Mouse (Mus musculus) adrenal gland, adult (tissue): ENCODE data around the gene Xrra1.

Experiments used
- DNase-seq, 2 experiments: peaks; one replicate each; pipeline ENCODE4 v3.0.0; 2022 to 2023; ENCODE audit warnings: low spot score in 1 of 2; ENCODE audit not compliant: inconsistent age in 2 of 2

Xrra1 gene

DNA sequence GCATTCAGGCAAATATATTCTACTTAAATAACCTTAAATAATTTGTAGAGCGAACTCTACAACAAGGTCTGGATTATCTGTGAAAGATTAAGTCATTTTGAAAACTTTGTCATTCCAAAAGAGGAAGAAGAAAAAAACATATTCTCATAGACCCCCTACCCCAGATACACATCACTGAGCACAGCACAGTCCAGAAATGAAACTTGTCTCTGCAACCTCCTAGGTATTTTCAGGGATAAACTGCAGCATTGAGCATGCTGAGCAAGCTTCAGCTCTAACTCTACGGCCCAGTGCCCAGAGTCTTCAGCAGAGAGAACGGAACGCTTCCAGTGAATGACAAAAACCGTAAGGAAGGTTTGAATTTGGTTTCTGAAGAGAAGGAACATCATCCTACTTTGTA is 8.4 kb upstream of the Xrra1 start:
- no peak for DNase-seq

DNA sequence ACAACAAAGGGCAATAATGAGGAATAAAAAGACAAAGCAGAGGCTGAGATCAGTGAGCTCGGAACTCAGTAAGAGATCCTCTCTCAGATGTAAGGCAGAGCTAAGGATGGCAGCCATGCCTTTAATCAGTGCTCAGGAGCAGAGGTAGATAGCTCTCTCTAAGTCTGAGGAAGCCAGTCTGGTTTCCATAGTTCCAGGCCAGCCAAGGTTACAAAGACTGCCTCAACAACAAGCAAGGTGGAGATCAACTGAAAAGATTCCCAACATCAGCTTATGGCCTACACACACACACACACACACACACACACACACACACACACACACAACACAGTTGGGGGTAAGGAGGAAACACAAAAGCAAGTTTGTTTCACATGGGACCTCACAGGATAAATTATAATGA is 7.8 kb upstream of the Xrra1 start:
- no peak for DNase-seq

DNA sequence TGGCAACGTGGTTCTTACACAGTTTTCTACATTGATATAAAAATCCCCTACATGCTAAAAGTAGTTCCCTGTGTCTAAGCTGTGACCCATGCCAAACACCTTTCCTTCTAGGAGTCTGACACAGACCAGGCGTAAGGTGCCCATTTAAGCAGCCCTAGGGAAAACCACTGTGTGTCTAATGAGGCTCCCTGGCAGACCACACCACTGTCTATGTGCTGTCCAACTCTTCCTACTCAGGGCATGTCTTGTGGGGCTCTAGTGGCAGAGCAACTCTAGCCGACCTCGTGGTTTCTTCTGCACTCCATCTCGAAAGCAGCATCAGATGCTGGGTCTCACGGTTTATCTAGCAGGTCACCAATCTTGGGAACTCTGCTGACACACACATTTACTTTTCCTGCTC is 7.3 kb upstream of the Xrra1 start:
- no peak for DNase-seq

DNA sequence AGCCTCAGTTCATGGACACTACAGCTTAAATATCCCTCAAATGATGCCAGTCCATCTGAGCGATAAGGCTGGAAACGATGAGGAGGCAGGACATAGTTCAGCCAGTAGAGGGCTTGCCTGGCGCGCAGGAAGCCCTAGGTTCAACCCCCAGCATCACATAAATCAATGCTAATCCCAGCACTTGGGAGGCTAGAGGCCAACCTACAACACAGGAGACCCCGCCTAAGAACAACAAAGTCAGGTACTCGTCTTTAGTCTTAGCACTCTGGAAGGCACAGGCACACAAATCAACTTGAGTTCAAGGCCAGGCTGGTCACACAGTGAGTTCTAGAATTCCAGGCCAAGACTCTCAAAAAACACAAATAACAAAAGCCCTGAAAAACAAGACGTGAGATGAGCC is 5.6 kb upstream of the Xrra1 start:
- DNase-seq, result peak; percentile 24 to 56

DNA sequence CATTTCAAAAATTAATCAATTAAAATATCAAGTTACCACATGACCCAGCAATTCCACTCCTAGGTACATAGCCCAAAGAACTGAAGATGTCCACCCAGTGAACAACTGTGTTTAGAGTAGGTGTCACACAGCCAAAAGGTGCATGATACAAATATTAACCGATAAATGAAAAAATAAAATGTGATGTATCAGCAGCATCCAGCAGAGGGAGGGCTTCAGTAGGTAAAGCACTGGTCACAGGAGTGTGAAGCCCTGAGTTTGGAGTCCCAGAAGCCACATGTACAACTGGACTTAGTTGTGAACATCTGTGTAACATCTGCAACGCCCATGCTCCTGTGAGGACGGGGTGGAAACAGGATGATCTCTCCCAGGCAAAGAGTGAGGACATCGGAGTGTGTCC is 4.6 kb upstream of the Xrra1 start:
- no peak for DNase-seq

DNA sequence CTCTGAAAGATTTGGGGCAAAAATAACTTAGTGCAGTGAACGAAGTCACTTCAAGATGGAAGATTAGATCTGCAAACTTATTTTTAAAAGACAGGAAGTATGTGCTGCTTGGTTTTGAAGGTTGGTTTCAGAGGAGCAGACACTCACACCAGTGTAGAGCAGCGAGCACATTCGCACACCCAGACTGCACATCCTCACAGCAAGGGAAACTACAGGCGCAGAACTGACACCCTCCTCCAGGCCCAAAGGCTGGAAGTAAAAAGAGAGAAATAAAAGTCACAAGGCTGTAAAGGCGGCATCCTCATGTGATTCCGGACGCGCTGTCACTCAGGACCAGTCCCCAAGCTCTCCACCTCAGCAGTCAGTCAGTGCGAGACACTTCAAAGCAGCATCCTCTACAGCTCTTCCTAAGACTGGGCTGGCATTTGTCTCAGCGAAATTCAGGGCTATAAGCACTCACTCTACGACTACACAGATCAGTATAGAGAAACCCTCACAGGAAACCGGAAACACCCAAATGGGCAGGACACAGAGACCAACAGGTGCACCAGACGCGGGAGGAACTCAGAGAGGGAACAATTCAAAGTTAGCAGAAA is 2.6 kb upstream of the Xrra1 start:
- DNase-seq, result no peak

DNA sequence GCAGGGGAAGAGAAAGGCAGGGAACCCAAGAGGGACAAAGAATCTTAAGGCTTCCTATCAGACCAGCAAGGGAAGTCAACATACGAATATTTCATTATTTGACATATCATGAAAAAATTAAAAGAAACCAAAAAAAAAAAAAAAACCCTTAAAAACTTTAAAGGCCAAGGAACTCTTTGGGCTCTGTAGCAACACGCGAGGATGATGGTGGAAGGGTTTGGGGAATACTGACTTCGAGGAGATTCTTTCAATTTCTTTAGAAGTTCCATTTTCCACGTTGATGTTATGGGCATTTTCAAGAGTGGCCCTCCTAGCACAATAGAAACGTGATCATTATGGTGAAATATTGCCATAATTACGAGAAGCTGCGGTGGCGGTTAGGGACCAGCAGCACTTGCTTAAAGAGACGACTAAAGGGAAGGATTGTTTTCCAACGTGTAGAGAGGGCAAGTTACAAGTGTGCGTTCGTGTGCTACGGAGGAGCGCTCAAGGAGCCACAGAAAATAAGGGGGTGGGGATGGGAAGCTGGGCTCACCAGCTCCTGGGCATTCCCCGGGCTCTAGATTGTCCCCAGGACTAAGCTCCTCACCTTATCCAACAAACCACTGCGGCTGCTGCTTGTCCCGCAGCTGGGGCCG is 622 bp upstream of the Xrra1 start:
- no peak for DNase-seq

DNA sequence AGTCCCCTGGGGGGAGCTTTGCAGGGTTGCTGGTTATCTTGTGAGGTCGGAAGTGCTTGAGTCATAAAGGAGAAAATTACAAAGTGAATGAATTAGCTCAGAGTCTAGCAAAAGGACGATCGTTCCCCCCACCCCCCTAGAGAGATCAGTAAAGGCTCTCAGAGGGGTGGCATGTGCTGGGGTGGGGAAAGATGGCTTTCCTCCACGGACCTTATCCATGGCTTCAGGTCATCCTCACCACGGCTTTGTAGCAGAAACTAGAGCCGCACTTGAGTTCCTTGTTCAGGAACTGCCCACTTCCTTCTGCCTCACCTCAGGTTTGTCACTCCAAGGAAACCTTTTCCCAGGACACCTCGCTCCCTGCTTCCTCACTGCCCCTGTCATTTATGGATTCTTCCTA is 4.4 kb downstream of the Xrra1 start, which contains the start of gene Spcs2:
TSS of gene Spcs2 (minus strand) at position 101 of the 400 bp plus-strand sequence.
- no peak for DNase-seq

DNA sequence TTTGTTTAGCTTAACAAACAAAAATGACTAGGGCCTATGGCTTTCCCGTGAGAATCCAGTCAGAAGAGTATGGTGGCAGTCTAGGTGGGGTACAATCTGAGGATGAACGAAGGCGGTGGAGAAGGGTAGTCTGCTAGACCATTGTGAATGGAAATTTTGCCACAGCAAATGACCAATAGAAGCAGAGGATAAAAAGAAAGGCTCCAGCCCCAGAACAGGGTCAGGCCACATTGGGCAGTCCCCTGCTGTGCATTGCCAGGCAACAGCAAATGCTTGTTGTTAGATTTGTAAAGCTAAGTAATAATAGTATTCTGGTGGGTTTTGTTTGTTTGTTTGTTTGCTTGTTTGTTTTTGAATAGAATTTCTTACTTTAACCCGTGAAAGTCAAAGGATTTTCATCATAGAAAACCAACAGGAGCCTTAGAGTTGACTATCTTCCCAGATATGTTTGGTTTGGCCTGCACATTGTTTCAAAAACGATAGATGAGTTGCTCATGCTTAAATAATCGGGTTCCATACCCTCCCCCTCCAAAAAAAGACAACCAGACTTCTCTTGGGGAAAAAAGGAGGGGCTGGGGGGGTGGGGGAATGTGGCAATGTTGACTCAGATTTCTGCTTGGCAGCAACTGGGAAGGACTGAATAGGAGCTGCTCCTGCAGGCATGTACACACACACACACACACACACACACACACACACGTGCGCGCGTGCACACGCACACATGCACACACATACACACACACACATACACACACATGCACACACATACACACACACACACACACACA is 5.5 kb downstream of the Xrra1 start:
- no peak for DNase-seq

DNA sequence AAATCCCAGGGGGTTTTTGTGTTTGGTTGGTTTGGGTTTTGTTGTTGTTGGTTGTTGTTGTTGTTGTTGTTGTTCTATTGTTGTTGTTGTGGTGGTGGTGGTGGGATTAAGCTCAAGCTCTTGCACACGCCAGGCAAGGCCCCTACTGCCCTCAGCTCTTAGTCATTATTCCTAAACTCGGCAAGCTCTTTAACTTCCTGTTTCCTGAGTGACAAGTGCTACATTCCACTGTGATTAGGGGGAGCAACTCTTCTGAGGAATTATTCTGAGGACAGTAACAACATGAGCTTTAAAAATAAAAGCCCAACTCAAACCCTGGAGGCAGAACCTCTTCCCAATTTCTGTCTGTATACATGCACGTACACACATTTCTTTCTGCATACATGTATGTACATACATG is 6.3 kb downstream of the Xrra1 start:
- no peak for DNase-seq

DNA sequence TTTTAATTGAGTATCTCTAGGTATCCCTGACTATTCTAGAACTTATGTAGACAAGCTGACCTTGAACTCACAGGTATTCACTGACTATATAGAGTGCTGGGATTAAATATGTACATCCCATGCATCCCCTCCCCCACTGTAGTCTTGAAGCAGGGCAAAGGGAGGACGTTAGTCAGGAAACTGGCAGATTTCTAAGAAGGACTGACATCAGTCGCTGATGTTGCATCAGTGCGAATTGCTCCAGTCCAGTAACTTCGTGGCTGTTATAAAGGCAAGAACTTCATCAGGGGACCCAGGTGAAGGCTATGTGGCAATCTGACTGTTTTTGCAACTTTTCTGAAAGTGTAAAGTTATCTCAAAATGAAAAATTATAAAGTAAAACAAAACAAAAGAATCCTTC is 10.4 kb downstream of the Xrra1 start:
- DNase-seq, result no peak

DNA sequence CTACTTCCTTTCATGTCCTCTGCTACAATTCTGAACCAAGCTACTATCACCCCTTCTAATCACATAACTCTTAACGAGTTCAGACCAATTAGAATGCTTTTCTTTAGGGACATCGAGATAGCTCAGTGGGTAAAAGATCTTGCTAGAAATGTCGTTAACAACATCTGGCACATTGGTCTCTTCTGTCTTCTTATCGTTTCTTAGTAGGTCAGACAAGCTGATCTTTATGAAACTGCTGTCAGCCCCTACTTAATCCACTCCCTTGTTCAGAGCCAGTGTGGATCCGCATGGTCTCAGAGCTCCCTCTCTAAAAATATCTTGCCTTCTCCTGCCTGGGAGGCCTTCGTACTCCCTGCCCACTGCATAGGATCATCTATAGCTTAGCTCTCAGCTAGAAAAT is 15.0 kb downstream of the Xrra1 start:
- no peak for DNase-seq

DNA sequence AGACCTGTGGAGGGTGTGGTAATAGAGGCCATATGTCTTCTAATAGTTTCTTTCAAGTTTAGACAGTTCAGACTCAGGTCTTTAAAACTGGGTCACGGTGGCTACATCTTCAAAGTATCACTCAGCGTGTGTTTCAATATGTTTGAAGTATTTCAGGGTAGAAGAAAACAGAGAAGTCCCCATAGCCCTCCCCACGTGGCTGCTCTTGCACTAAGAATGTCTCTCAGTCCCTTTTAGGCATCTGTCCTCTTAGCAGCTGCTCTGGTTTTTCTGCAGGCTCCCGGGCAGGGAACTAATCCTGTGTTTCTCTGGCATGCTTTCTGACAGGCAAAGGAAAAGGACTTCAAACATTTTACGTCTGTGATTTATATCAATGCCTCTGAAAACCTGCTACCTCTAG is 17.0 kb downstream of the Xrra1 start:
- DNase-seq, result no peak

DNA sequence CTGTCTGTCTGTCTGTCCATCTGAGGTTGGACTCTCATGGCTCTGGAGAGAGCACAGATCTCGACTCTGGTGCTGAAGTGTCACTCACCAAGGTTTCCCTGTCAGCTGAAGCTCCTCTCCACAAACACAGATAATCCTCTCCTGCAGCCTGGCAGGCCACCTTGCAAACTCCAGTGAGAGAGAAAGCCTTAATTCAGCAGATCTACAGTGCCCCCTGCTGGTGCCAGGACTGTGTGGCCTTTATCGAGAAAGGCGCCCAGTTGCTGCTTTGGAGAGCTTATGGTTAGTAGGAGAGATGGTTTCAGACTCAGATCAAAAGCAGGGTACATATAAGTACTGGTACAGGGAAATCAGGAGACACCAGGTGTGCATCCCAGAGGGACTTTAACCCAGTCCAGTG is 17.4 kb downstream of the Xrra1 start:
- DNase-seq, result peak; percentile 76 to 93

DNA sequence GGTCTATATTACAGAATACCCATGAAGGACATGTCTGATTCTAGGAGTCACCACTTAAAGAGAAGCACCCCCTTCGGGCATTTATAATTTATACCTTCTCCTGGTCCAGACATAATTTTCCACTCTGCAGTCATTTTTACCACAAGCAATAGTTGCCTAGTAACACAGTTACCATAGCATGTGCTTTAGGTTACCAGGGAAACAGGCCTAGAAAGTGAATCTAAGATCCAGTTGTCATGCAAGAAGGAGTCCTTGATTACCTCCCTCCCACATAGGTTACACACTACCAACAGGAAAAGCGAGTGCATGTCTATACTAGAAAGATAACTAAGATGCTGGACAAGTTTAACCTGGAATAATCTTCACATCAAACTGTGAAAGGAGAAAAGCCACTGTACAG is 19.3 kb downstream of the Xrra1 start:
- no peak for DNase-seq

DNA sequence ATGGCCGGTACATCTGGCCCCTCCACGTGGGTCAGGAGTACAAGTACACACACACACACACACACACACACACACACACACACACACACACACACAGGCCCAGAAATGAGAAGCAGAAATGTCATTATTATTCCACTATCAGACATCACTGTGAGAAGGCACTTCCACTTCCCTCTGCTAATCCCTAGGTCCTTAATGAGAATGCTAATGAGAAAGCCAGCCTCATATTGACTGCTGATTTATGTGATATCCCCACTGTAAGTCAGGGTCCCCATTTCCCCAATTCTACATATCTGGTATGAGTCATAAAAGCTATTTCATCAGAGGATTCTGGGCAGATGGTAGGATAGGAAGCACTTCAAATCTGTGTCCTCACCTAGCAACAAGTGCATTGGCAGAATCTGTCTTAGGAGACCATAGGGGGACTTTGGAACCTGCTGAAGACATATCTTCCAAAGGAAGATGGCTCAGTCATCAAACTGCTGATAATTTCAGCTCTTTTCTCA is 28.4 kb downstream of the Xrra1 start:
- no peak for DNase-seq

DNA sequence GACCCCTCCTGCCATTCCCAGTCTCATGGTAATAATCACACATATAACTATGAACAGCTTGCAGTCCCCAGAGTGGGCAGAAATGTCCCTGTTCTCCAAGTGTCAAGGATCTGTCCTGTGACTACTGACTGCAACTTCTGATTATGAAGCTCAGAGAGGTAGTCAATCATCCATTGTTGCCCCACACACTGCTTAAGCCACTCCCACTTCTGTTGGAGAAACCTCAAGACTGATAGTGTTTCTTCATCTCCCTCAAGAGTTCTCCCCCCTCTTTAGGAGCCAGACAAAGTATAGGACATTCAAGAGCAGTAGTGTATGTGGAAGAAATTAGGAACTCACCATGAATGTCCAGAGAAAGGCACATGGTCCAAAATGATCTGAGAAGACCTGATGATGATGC is 28.8 kb downstream of the Xrra1 start:
- DNase-seq, result peak in 1 of 2 experiments; percentile 49

DNA sequence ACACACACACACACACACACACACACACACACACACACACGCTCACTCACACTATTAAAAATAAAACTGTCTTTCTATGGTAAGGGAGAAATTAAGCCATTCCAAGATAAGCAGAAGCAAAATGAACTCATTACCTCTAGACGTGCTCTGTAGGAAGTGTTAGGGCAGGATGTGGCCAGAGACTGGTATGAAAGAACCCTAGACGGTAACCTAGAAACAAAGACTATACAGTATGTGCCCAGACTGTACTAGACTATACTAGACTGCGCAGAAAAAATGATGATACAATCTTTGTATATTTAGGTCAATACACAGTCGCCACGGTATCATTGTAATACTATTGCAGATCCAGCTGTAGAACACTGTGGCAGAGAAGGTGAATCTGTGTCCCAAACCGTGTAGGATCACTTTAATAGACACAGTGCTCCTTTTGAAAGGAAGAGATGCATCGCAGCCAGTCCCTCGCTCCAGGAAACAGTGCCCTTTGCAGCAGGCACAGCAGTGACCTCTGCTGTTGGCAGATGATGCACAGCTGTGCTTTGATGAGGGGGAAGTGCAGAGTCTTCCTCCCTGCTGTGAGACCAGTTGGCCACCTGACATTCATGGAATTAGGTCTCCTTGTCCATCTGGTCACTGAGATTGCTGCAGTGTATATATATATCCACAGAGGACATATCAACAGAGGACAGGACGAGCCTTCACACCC is 30.4 kb downstream of the Xrra1 start:
- DNase-seq, result peak in 1 of 2 experiments; percentile 69

DNA sequence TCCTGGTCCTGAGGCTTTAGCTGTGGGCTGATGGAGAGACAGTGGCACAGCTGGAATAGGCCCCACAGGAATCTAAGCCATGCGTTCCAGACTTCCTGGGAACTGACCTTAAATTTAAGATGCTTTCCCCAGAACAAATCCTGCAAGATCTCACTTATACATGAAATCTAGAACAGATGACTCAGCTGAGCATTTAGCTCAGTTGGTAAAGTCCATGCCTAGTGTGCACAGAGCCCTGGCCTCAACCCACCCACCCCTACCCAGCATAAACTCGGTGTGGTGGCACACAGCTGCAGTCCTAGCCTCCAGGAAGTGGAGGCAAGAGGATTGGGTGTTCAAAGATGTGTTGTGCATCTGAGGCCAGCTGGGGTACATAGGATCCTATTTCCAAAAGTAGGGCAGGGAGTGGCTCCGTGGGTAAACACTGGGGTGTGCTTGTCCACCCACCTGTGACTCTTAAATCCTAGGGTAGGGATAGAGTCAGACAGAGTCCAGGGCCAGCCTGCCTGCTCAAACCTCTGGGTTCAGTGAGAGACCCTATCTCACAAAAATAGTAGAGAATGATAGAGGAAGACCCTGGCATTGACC is 31.3 kb downstream of the Xrra1 start:
- DNase-seq, result no peak

DNA sequence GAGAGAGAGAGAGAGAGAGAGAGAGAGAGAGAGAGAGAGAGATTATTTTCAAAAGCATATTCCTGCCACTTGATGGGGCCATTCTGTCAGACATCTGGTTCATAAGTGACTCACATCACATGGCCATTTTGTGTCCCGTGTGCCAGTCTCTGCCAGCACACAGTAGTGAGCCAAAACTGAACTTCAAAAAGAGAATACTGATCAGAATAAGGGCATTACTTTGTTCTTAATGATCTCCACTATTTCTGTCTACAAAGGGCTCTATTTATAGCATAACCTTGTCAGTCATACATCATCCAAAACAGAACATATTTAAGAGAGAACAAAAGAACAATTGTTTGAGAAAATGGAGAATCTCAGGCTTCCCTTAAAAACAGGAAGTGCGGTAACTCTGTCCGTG is 32.6 kb downstream of the Xrra1 start:
- peak; percentile 38 to 78 for DNase-seq

DNA sequence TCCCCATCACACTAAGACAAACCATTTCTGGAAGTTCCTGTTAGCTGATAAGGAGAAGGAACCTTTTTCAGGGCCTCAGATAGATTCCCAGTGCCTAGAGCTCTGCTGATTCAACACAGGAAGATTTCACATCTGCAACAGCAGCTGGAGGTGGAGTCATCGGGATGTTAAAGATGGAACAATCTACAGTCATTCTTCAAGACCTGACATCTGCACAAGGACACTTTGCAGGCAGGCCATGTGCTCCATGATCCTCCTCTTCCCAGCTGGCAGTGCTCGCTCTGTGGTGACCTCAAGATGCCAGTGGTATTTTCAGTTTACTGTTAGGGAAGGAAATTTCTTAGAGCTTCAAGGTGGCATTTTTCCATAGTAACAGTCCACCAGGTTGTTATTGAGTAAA is 33.4 kb downstream of the Xrra1 start:
- DNase-seq, result peak; percentile 65 to 83
